Comparison of ENCODE assay signal across 8 mouse cellular contexts in the genomic region with DNA sequence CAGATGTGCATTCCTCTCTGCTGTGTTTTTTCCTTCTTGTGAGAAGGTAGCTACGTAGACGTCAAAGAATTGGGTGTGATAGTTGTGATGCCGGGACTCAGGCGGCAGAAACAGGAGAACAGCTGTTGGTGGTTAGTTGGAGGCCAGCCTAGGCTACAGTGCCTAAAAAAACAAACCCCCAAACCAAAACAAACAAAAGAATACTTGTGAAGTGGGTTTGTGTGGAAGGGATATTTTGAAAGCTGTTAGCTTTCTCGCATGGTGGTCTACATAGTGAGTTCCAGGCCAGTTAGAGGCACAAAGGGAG. TPM values are rescaled to one million over a fixed set of nuclear protein-coding genes. Genes with fewer than 3 reads are reported as not detected.
A peak's percentile ranks its signal among the peaks of the same experiment; 100 is the strongest.
DNase-seq lines count a peak whose midpoint lies in the region; ATAC-seq lines count a peak whose summit lies in the region.

No protein-coding gene starts in this region.

- H3K4me1 ChIP-seq in heart, embryonic 15.5 days (replicated peaks): peaks cover 15% of the 10 kb centered on the region
- 0 out of 2 replicates have a peak, but pooled peaks cover 4% of the 10 kb centered on the region for H3K4me1 ChIP-seq in embryonic facial prominence, embryonic 12.5 days
- peaks cover 5% of the 10 kb centered on the region for H3K4me1 ChIP-seq in hindbrain, embryonic 16.5 days (ENCODE audit: control insufficient read depth, insufficient read depth, low read depth, low read length)
- H3K4me1 ChIP-seq in midbrain, embryonic 13.5 days (replicated peaks): peaks cover 11% of the 10 kb centered on the region; the same call in 1 of the 2 replicates

- no peaks in the 10 kb centered on the region for H3K36me3 ChIP-seq in heart, embryonic 15.5 days
- no peaks in the 10 kb centered on the region for H3K36me3 ChIP-seq in embryonic facial prominence, embryonic 12.5 days
- 0 out of 2 replicates have a peak, but pooled peaks cover 2% of the 10 kb centered on the region for H3K36me3 ChIP-seq in hindbrain, embryonic 16.5 days (ENCODE audit: control insufficient read depth, insufficient read depth, low read length)
- H3K36me3 ChIP-seq in midbrain, embryonic 13.5 days: peaks cover 7% of the 10 kb centered on the region

- no peak overlapping the region for H3K9ac ChIP-seq in heart, embryonic 15.5 days
- H3K9ac ChIP-seq in embryonic facial prominence, embryonic 12.5 days: peak overlapping the region; percentile 52
- peak overlapping the region; percentile 73; the same call in 1 of the 2 replicates for H3K9ac ChIP-seq in hindbrain, embryonic 16.5 days (ENCODE audit: low read depth, low read length)
- H3K9ac ChIP-seq in midbrain, embryonic 13.5 days (replicated peaks): no peak overlapping the region

- no peaks in the 10 kb centered on the region for H3K9me3 ChIP-seq in heart, embryonic 15.5 days (replicated peaks)
- H3K9me3 ChIP-seq in embryonic facial prominence, embryonic 12.5 days: peaks cover 17% of the 10 kb centered on the region
- H3K9me3 ChIP-seq in hindbrain, embryonic 16.5 days (ENCODE audit: control insufficient read depth, low read length): peaks cover 12% of the 10 kb centered on the region
- H3K9me3 ChIP-seq in midbrain, embryonic 13.5 days: peaks cover 13% of the 10 kb centered on the region; the same call in 1 of the 2 replicates

- DNase-seq in heart, adult 9 months (ENCODE audit: low spot score in 2 of 2): no peak
- DNase-seq in left cerebral cortex, postnatal 4 days: no peak
- DNase-seq in embryo, embryonic 11 days: no peak

- intact Hi-C loops in left cerebral cortex, postnatal 4 days (cut with DNase I): loop anchor here (5.0 kb wide), 1 partner anchor 288 kb away; a partner anchor contains a TSS

- no peaks in the 10 kb centered on the region for H3K27me3 ChIP-seq in heart, embryonic 15.5 days
- 0 out of 2 replicates have a peak, but pooled peaks cover 11% of the 10 kb centered on the region for H3K27me3 ChIP-seq in embryonic facial prominence, embryonic 12.5 days
- no peaks in the 10 kb centered on the region for H3K27me3 ChIP-seq in hindbrain, embryonic 16.5 days (replicated peaks; ENCODE audit: control insufficient read depth, insufficient read depth, low read length)
- H3K27me3 ChIP-seq in midbrain, embryonic 13.5 days: peaks cover 6% of the 10 kb centered on the region; the same call in 1 of the 2 replicates

- 62% methylated on average over 5 of the region's 5 CpGs for WGBS in heart, embryonic 15.5 days
- 43% methylated on average over 5 of the region's 5 CpGs for WGBS in embryonic facial prominence, embryonic 12.5 days
- 72% methylated on average over 5 of the region's 5 CpGs for WGBS in hindbrain, embryonic 16.5 days
- WGBS in midbrain, embryonic 13.5 days: 82% methylated on average over 5 of the region's 5 CpGs

- no peak overlapping the region for H3K27ac ChIP-seq in heart, embryonic 15.5 days
- no peak overlapping the region for H3K27ac ChIP-seq in embryonic facial prominence, embryonic 12.5 days
- no peak overlapping the region for H3K27ac ChIP-seq in hindbrain, embryonic 16.5 days (ENCODE audit: low read depth, low read length)
- no peak overlapping the region for H3K27ac ChIP-seq in midbrain, embryonic 13.5 days

- ATAC-seq in heart, embryonic 15.5 days (replicated peaks; ENCODE audit: insufficient number of reproducible peaks, insufficient read depth, low FRiP score, low read depth): no peak
- ATAC-seq in embryonic facial prominence, embryonic 12.5 days (ENCODE audit: insufficient number of reproducible peaks, insufficient read depth, low FRiP score, low TSS enrichment): no peak
- ATAC-seq in hindbrain, embryonic 16.5 days: no peak
- ATAC-seq in midbrain, embryonic 13.5 days: no peak
- no peak for ATAC-seq in megakaryocyte progenitor cell, adult 5-6 weeks (replicated peaks; ENCODE audit: poor library complexity)

- H3K4me2 ChIP-seq in heart, embryonic 15.5 days: peak overlapping the region; percentile 100
- peak overlapping the region; percentile 94 for H3K4me2 ChIP-seq in embryonic facial prominence, embryonic 12.5 days (replicated peaks)
- peak overlapping the region; percentile 96 for H3K4me2 ChIP-seq in hindbrain, embryonic 16.5 days (ENCODE audit: low read length)
- peak overlapping the region; percentile 95 for H3K4me2 ChIP-seq in midbrain, embryonic 13.5 days (replicated peaks)

- H3K4me3 ChIP-seq in heart, embryonic 15.5 days: peak overlapping the region; percentile 67
- H3K4me3 ChIP-seq in embryonic facial prominence, embryonic 12.5 days: peak overlapping the region; percentile 49; the same call in 1 of the 2 replicates
- peak overlapping the region; percentile 54 for H3K4me3 ChIP-seq in hindbrain, embryonic 16.5 days (ENCODE audit: low read length)
- peak overlapping the region; percentile 63 for H3K4me3 ChIP-seq in midbrain, embryonic 13.5 days (replicated peaks)

RNA-seq across cellular contexts. Expression of a gene that starts 0.5 kb away (rescaled TPM):
- 3.8 and 4.2 TPM in 2 replicates for polyA plus RNA-seq in heart, embryonic 15.5 days (2015; fragmentation: Nextera tagmentation; extraction: Ambion mirVana)
- polyA plus RNA-seq in embryonic facial prominence, embryonic 12.5 days (2016; fragmentation: Nextera tagmentation; extraction: Ambion mirVana): 4.9 and 5.7 TPM in 2 replicates
- polyA plus RNA-seq in hindbrain, embryonic 16.5 days (2015; fragmentation: Nextera tagmentation; extraction: Ambion mirVana): 17.8 and 18.2 TPM in 2 replicates
- polyA plus RNA-seq in midbrain, embryonic 13.5 days (2015; fragmentation: Nextera tagmentation; extraction: Ambion mirVana): 10.1 and 12.2 TPM in 2 replicates
- 2.1 and 2.2 TPM in 2 replicates for total RNA-seq in megakaryocyte progenitor cell, adult 5-6 weeks (2015)
- 2.2 and 4.8 TPM in 2 replicates for total RNA-seq in megakaryocyte progenitor cell, adult 5-6 weeks (2017)
- total RNA-seq in left cerebral cortex, postnatal 4 days (2021): 10 to 100 TPM; 13.8 to 14.9 TPM

RNA-seq across cellular contexts. Expression of a gene that starts 28.2 kb away (rescaled TPM):
- 6.1 and 8.7 TPM in 2 replicates for polyA plus RNA-seq in heart, embryonic 15.5 days (2015; fragmentation: Nextera tagmentation; extraction: Ambion mirVana)
- 14.5 and 14.8 TPM in 2 replicates for polyA plus RNA-seq in embryonic facial prominence, embryonic 12.5 days (2016; fragmentation: Nextera tagmentation; extraction: Ambion mirVana)
- 17.5 and 20.7 TPM in 2 replicates for polyA plus RNA-seq in hindbrain, embryonic 16.5 days (2015; fragmentation: Nextera tagmentation; extraction: Ambion mirVana)
- 20.6 and 22.3 TPM in 2 replicates for polyA plus RNA-seq in midbrain, embryonic 13.5 days (2015; fragmentation: Nextera tagmentation; extraction: Ambion mirVana)
- total RNA-seq in megakaryocyte progenitor cell, adult 5-6 weeks (2015): 8.9 and 9.4 TPM in 2 replicates
- total RNA-seq in megakaryocyte progenitor cell, adult 5-6 weeks (2017): 9.3 and 11.3 TPM in 2 replicates
- 10 to 100 TPM; 23.8 to 34.7 TPM for total RNA-seq in left cerebral cortex, postnatal 4 days (2021)

RNA-seq across cellular contexts. Expression of a gene that starts 29.4 kb away (rescaled TPM):
- polyA plus RNA-seq in heart, embryonic 15.5 days (2015; fragmentation: Nextera tagmentation; extraction: Ambion mirVana): 13.6 and 13.9 TPM in 2 replicates
- polyA plus RNA-seq in embryonic facial prominence, embryonic 12.5 days (2016; fragmentation: Nextera tagmentation; extraction: Ambion mirVana): 25.5 and 27.7 TPM in 2 replicates
- 19.6 and 22.7 TPM in 2 replicates for polyA plus RNA-seq in hindbrain, embryonic 16.5 days (2015; fragmentation: Nextera tagmentation; extraction: Ambion mirVana)
- 30.0 and 32.3 TPM in 2 replicates for polyA plus RNA-seq in midbrain, embryonic 13.5 days (2015; fragmentation: Nextera tagmentation; extraction: Ambion mirVana)
- 6.5 and 9.4 TPM in 2 replicates for total RNA-seq in megakaryocyte progenitor cell, adult 5-6 weeks (2015)
- total RNA-seq in megakaryocyte progenitor cell, adult 5-6 weeks (2017): 1.5 and 3.1 TPM in 2 replicates
- 10 to 100 TPM; 11.8 to 14.8 TPM for total RNA-seq in left cerebral cortex, postnatal 4 days (2021)

Comparison
In these comparisons a context has a peak if more than half of its experiments do, and no peak if none do; other contexts are left out.
1. H3K9ac ChIP-seq: peak in embryonic facial prominence, embryonic 12.5 days (single experiment) and hindbrain, embryonic 16.5 days (single experiment); none in heart, embryonic 15.5 days (single experiment) and midbrain, embryonic 13.5 days (single experiment).
2. Peak in every context shown above with its lines, with median percentiles within 50 percentile points of each other: H3K4me2 ChIP-seq and H3K4me3 ChIP-seq.